ENCODE assay signal across 10 mouse cellular contexts in the genomic region with DNA sequence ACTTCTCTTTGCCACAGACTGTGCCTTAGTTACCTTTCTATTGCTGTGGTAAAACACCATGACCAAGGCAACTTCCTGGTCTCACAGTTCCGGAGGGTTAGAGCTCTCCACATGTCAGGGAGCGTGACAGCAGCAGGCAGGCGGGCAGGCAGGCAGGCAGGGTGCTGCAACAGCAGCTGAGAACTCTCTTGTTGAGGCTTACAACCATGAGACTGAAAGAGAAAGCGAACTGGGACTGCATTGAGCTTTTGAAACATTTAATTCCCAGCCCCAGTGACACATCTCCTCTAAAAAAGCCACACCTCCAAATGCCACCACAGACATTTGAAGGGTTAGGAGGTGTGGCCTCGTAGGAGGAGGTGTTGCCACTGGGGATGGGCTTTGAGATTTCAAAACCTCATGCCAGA. TPM values are rescaled to one million over a fixed set of nuclear protein-coding genes. Genes with fewer than 3 reads are reported as not detected.
DNase-seq lines count a peak whose midpoint lies in the region; ATAC-seq and TF ChIP-seq lines count a peak whose summit lies in the region.
"Had no signal": no experiment of that assay in that cellular context is flagged by ENCODE, and none has a peak within 500 bp of the region (broad histone marks: within the 10 kb centered on the region; RNA-seq: fewer than 3 reads in every experiment).

No protein-coding gene starts in this region.

- no peak overlapping the region for H3K9ac ChIP-seq in heart, embryonic 12.5 days
- no peak overlapping the region for H3K9ac ChIP-seq in liver, adult 2 months (ENCODE audit: low read depth, low read length)
- H3K9ac ChIP-seq: stomach, embryonic 15.5 days had no signal

- DNase-seq in heart, adult 8-10 months (ENCODE audit: low spot score) = peak; percentile 36
- DNase-seq in CD8-positive naive resting alpha-beta T cell, adult 2 months (ENCODE audit: low read depth in 2 of 2, low spot score in 2 of 2) = peak; percentile 16 to 37
- DNase-seq in liver, adult 2 months (ENCODE audit: extremely low read depth, low read depth, low spot score) = peak; percentile 78
- peak; percentile 46 for DNase-seq in spleen, adult 12 weeks (ENCODE audit: low spot score)
- DNase-seq in yolk sac, embryonic 10.5 days (ENCODE audit: low spot score) = no peak
- no peak for DNase-seq in cerebellum, postnatal 10 days
- DNase-seq in gastrocnemius, postnatal 4 days (ENCODE audit: low spot score in 2 of 2) = no peak
- DNase-seq: heart, postnatal 14 days had no signal

- peaks cover 10% of the 10 kb centered on the region; the same call in 1 of the 2 replicates for H3K36me3 ChIP-seq in heart, embryonic 12.5 days
- no peaks in the 10 kb centered on the region for H3K36me3 ChIP-seq in liver, adult 2 months (ENCODE audit: control insufficient read depth, insufficient read depth, low read length)
- H3K36me3 ChIP-seq: stomach, embryonic 15.5 days had no signal

- WGBS in heart, embryonic 12.5 days = 64% methylated on average over 5 of the region's 5 CpGs
- 72% methylated on average over 5 of the region's 5 CpGs for WGBS in liver, adult 2 months

- no peak overlapping the region for H3K4me3 ChIP-seq in heart, embryonic 12.5 days
- no peak overlapping the region for H3K4me3 ChIP-seq in liver, adult 2 months (ENCODE audit: insufficient read depth, low read depth, low read length)
- H3K4me3 ChIP-seq: stomach, embryonic 15.5 days had no signal

- peaks cover 21% of the 10 kb centered on the region; the same call in 1 of the 2 replicates for H3K4me1 ChIP-seq in heart, embryonic 12.5 days (replicated peaks)
- H3K4me1 ChIP-seq in liver, adult 2 months (ENCODE audit: control insufficient read depth, insufficient read depth, low read length) = peaks cover 5% of the 10 kb centered on the region
- H3K4me1 ChIP-seq: stomach, embryonic 15.5 days had no signal

- no peak overlapping the region for H3K27ac ChIP-seq in heart, embryonic 12.5 days (ENCODE audit: poor library complexity, severe bottlenecking)
- no peak overlapping the region for H3K27ac ChIP-seq in liver, adult 2 months (replicated peaks; ENCODE audit: insufficient read depth, low read depth, low read length)
- H3K27ac ChIP-seq: stomach, embryonic 15.5 days had no signal

- no peak for ATAC-seq in heart, embryonic 12.5 days (ENCODE audit: insufficient number of reproducible peaks, low FRiP score)

- H3K27me3 ChIP-seq in heart, embryonic 12.5 days (replicated peaks) = no peaks in the 10 kb centered on the region
- H3K27me3 ChIP-seq in liver, adult 2 months (ENCODE audit: control insufficient read depth, insufficient read depth, low read length) = no peaks in the 10 kb centered on the region
- H3K27me3 ChIP-seq: stomach, embryonic 15.5 days had no signal

- H3K9me3 ChIP-seq in heart, embryonic 12.5 days (replicated peaks) = no peaks in the 10 kb centered on the region
- H3K9me3 ChIP-seq: stomach, embryonic 15.5 days had no signal

- TF ChIP-seq CTCF in liver, adult 2 months (IDR thresholded peaks at IDR 0.05; ENCODE audit: low read depth, low read length) = no peak

- TF ChIP-seq POLR2A in liver, adult 2 months (IDR thresholded peaks at IDR 0.05; ENCODE audit: extremely low read depth, insufficient read depth, low read length) = no peak

- no peaks in the 10 kb centered on the region for H3K79me2 ChIP-seq in liver, adult 2 months (ENCODE audit: control insufficient read depth, insufficient read depth, low read length)

- H3K4me2 ChIP-seq in heart, embryonic 12.5 days = no peak overlapping the region
- H3K4me2 ChIP-seq: stomach, embryonic 15.5 days had no signal

RNA-seq across cellular contexts. Expression of gene Fbxo40, which starts 4.6 kb away (rescaled TPM):
- total RNA-seq in heart, adult 8-10 months (2022) = 100 to 1,000 TPM; 220 to 269 (median 244) TPM
- 10.1 and 10.4 TPM in 2 replicates for polyA plus RNA-seq in heart, embryonic 12.5 days (2016; fragmentation: Nextera tagmentation; extraction: Ambion mirVana)
- total RNA-seq in liver, adult 2 months (2014; rRNA removed) = 0.07 and 0.37 TPM in 2 replicates
- polyA plus RNA-seq in liver, adult 2 months (2012; rRNA removed) = 0.09 and 0.21 TPM in 2 replicates
- 10 to 100 TPM in 1 of 2 experiments, 1 to 10 TPM in 1; 9.6 to 13.1 TPM for total RNA-seq in gastrocnemius, postnatal 4 days (2021)

RNA-seq across cellular contexts. Expression of gene Polq, which starts 25.9 kb away (rescaled TPM):
- total RNA-seq in heart, adult 8-10 months (2022) = 1 to 10 TPM; 5.0 to 9.5 (median 6.7) TPM
- polyA plus RNA-seq in heart, embryonic 12.5 days (2016; fragmentation: Nextera tagmentation; extraction: Ambion mirVana) = 7.2 and 7.3 TPM in 2 replicates
- total RNA-seq in liver, adult 2 months (2014; rRNA removed) = 0.18 and 0.40 TPM in 2 replicates
- polyA plus RNA-seq in liver, adult 2 months (2012; rRNA removed) = 0.02 and 0.10 TPM in 2 replicates
- total RNA-seq in gastrocnemius, postnatal 4 days (2021) = 1 to 10 TPM; 2.9 to 3.3 TPM

RNA-seq across cellular contexts. Expression of gene Hcls1, which starts 50.9 kb away (rescaled TPM):
- total RNA-seq in heart, adult 8-10 months (2022) = 1 to 10 TPM; 4.9 to 9.0 (median 7.1) TPM
- 4.1 and 4.2 TPM in 2 replicates for polyA plus RNA-seq in heart, embryonic 12.5 days (2016; fragmentation: Nextera tagmentation; extraction: Ambion mirVana)
- 4.8 and 5.0 TPM in 2 replicates for total RNA-seq in liver, adult 2 months (2014; rRNA removed)
- polyA plus RNA-seq in liver, adult 2 months (2012; rRNA removed) = 4.2 and 5.1 TPM in 2 replicates
- total RNA-seq in gastrocnemius, postnatal 4 days (2021) = 1 to 10 TPM; 7.2 to 8.3 TPM

Comparison
In these comparisons a context has a peak if more than half of its experiments do, and no peak if none do; other contexts are left out.
1. DNase-seq: peak in heart, adult 8-10 months (single experiment), CD8-positive naive resting alpha-beta T cell, adult 2 months (2 of 2), liver, adult 2 months (single experiment) and spleen, adult 12 weeks (single experiment); none in yolk sac, embryonic 10.5 days (single experiment), cerebellum, postnatal 10 days (0 of 2) and gastrocnemius, postnatal 4 days (0 of 2).
2. RNA of gene Fbxo40, which starts 4.6 kb away (total RNA-seq): 220 to 269 TPM in heart, adult 8-10 months; 9.6 to 13.1 TPM in gastrocnemius, postnatal 4 days and 0.07 to 0.37 TPM in liver, adult 2 months; every median in the first group is over 10 times any median in the second.